8 mouse cellular contexts compared by ENCODE assay signal in genomic region chr3:146620555-146621249, GRCm38 (mm10). TPM values are rescaled to one million over a fixed set of nuclear protein-coding genes. Genes with fewer than 3 reads are reported as not detected.
DNase-seq lines count a peak whose midpoint lies in the region.

No protein-coding gene starts in this region.

- DNase-seq in gastrocnemius, adult 18-20 months (ENCODE audit: low spot score), result peak; percentile 29
- DNase-seq in gastrocnemius, postnatal 10 days, result no peak
- peak; percentile 33 to 34 for DNase-seq in adrenal gland, adult 18-20 months (ENCODE audit: low spot score in 2 of 2)
- peak; percentile 39 for DNase-seq in fibroblast of lung, adult 2 months (ENCODE audit: low read depth)
- DNase-seq in layer of hippocampus, postnatal 14 days (ENCODE audit: low spot score in 2 of 2), result peak; percentile 62 to 87
- DNase-seq in retina, postnatal 1 day, result no peak
- no peak for DNase-seq in B cell, adult 2 months
- no peak for DNase-seq in thymus, postnatal 14 days

RNA-seq across cellular contexts. Expression of gene Dnase2b, which starts 5.3 kb away (rescaled TPM):
- total RNA-seq in gastrocnemius, adult 18-20 months (2021), result not detected
- total RNA-seq in gastrocnemius, postnatal 10 days (2021), result not detected
- not detected for total RNA-seq in adrenal gland, adult 18-20 months (2021)
- not detected for total RNA-seq in layer of hippocampus, postnatal 14 days (2021)

RNA-seq across cellular contexts. Expression of gene 4930503B20Rik, which starts 30.4 kb away (rescaled TPM):
- not detected for total RNA-seq in gastrocnemius, adult 18-20 months (2021)
- under 1 TPM in 1 of 2 experiments, not detected in 1; 0.16 TPM for total RNA-seq in gastrocnemius, postnatal 10 days (2021)
- total RNA-seq in adrenal gland, adult 18-20 months (2021), result not detected
- total RNA-seq in layer of hippocampus, postnatal 14 days (2021), result not detected

RNA-seq across cellular contexts. Expression of gene Uox, which starts 50.5 kb away (rescaled TPM):
- under 1 TPM in 1 of 2 experiments, not detected in 1; 0.45 TPM for total RNA-seq in gastrocnemius, adult 18-20 months (2021)
- total RNA-seq in gastrocnemius, postnatal 10 days (2021), result under 1 TPM in 1 of 2 experiments, not detected in 1; 0.32 TPM
- total RNA-seq in adrenal gland, adult 18-20 months (2021), result under 1 TPM in 1 of 2 experiments, not detected in 1; 0.53 TPM
- not detected for total RNA-seq in layer of hippocampus, postnatal 14 days (2021)

Comparison
In these comparisons a context has a peak if more than half of its experiments do, and no peak if none do; other contexts are left out.
1. DNase-seq: peak in gastrocnemius, adult 18-20 months (single experiment), adrenal gland, adult 18-20 months (2 of 2), fibroblast of lung, adult 2 months (single experiment) and layer of hippocampus, postnatal 14 days (2 of 2); none in gastrocnemius, postnatal 10 days (single experiment), retina, postnatal 1 day (single experiment), B cell, adult 2 months (0 of 2) and thymus, postnatal 14 days (single experiment).